Mouse (Mus musculus): ENCODE measurements around the gene Tmem190. TPM values are rescaled to one million over a fixed set of nuclear protein-coding genes. Genes with fewer than 3 reads are reported as not detected.
"Not testable (repeated sequence)": the region's sequence is repeated elsewhere in the genome, so short reads cannot be mapped to it uniquely, and the experiment has no call there.

The Tmem190 gene
- polyA plus RNA-seq, 1 experiment from 2014 or later: 0.46 TPM

GRCm38 (mm10) chr7:4777851-4778637 lies 4.7 kb upstream of the Tmem190 start:
- Histone ChIP-seq H3K27ac (no peak overlapping the region), H3K36me3 (no peaks in the 10 kb centered on the region), H3K4me1 (peaks cover 25% of the 10 kb centered on the region), H3K9me3 (replicated peaks) (no peaks in the 10 kb centered on the region), H3K9ac (no peak overlapping the region), H3K4me2 (peak overlapping the region; percentile 66; the same call in 1 of the 2 replicates), H3K4me3 (no peak overlapping the region), H3K27me3 (replicated peaks) (peaks cover 99% of the 10 kb centered on the region)
- 11% methylated on average over 17 of the region's 20 CpGs for WGBS (ENCODE audit: insufficient replicate concordance)
- ATAC-seq: no peak

GRCm38 (mm10) chr7:4779921-4780320 lies 2.8 kb upstream of the Tmem190 start:
- Histone ChIP-seq H3K27ac (no peak overlapping the region), H3K4me3 (no peak overlapping the region), H3K27me3 (replicated peaks) (peaks cover 80% of the 10 kb centered on the region), H3K4me2 (0 out of 2 replicates have a peak overlapping the region, but pooled peaks have one; percentile 8), H3K36me3 (peaks cover 10% of the 10 kb centered on the region), H3K4me1 (peaks cover 43% of the 10 kb centered on the region), H3K9ac (no peak overlapping the region), H3K9me3 (replicated peaks) (no peaks in the 10 kb centered on the region)
- 8% methylated on average over 5 of the region's 5 CpGs for WGBS (ENCODE audit: insufficient replicate concordance)
- ATAC-seq: no peak

- ATAC-seq: no peak
- no peaks in the 10 kb centered on the region for H3K9me3 ChIP-seq (replicated peaks)
- peaks cover 58% of the 10 kb centered on the region for H3K27me3 ChIP-seq (replicated peaks)
- H3K4me2 ChIP-seq: no peak overlapping the region
- H3K9ac ChIP-seq: no peak overlapping the region
- H3K4me3 ChIP-seq: no peak overlapping the region
- peaks cover 43% of the 10 kb centered on the region for H3K4me1 ChIP-seq
- no peak overlapping the region for H3K27ac ChIP-seq
- WGBS (ENCODE audit: insufficient replicate concordance): 41% methylated on average over 3 of the region's 3 CpGs
- peaks cover 12% of the 10 kb centered on the region for H3K36me3 ChIP-seq
These were observed 607 bp upstream of the Tmem190 start for GRCm38 (mm10) chr7:4782130-4782529.

GRCm38 (mm10) chr7:4783667-4784268 lies 1.0 kb downstream of the Tmem190 start:
- Histone ChIP-seq H3K27ac (peak overlapping the region; percentile 43; the same call in 1 of the 2 replicates), H3K4me1 (peaks cover 56% of the 10 kb centered on the region), H3K9me3 (replicated peaks) (no peaks in the 10 kb centered on the region), H3K9ac (peak overlapping the region; percentile 47; the same call in 1 of the 2 replicates), H3K4me2 (peak overlapping the region; percentile 39), H3K36me3 (peaks cover 12% of the 10 kb centered on the region), H3K27me3 (replicated peaks) (peaks cover 42% of the 10 kb centered on the region), H3K4me3 (no peak overlapping the region)
- peak; percentile 82 for ATAC-seq
- 44% methylated on average over 14 of the region's 14 CpGs for WGBS (ENCODE audit: insufficient replicate concordance)

- H3K4me2 ChIP-seq: peak overlapping the region; percentile 96
- peak overlapping the region; percentile 87 for H3K27ac ChIP-seq
- H3K9me3 ChIP-seq (replicated peaks): no peaks in the 10 kb centered on the region
- WGBS (ENCODE audit: insufficient replicate concordance): 2% methylated on average over 64 of the region's 64 CpGs
- peak; percentile 40; the same call in 1 of the 2 replicates for ATAC-seq
- peak overlapping the region; percentile 81 for H3K4me3 ChIP-seq
- H3K4me1 ChIP-seq: peaks cover 59% of the 10 kb centered on the region
- H3K27me3 ChIP-seq (replicated peaks): no peaks in the 10 kb centered on the region
- peaks cover 16% of the 10 kb centered on the region for H3K36me3 ChIP-seq
- peak overlapping the region; percentile 93 for H3K9ac ChIP-seq
These were observed 6.0 kb downstream of the Tmem190 start for GRCm38 (mm10) chr7:4788499-4789435.

- Histone ChIP-seq H3K9ac (peak within 1 kb of the TSS; percentile 93), H3K27ac (peak within 1 kb of the TSS; percentile 87), H3K4me2 (peak within 1 kb of the TSS; percentile 96), H3K4me3 (peak within 1 kb of the TSS; percentile 81), H3K36me3 (peaks cover 17% of the 10 kb centered on the region), H3K9me3 (replicated peaks) (no peaks in the 10 kb centered on the region), H3K27me3 (replicated peaks) (no peaks in the 10 kb centered on the region), H3K4me1 (peaks cover 59% of the 10 kb centered on the region)
- WGBS (ENCODE audit: insufficient replicate concordance): 7% methylated on average over 40 of the region's 40 CpGs
- ATAC-seq: peak; percentile 30; the same call in 1 of the 2 replicates
These were observed 6.7 kb downstream of the Tmem190 start, which contains the start of gene Tmem238 for GRCm38 (mm10) chr7:4789436-4789935. Tmem238 (minus strand) TSS chr7:4789656.

GRCm38 (mm10) chr7:4792278-4793212 lies 9.8 kb downstream of the Tmem190 start, which contains the start of gene Rpl28:
Rpl28 (plus strand) TSS chr7:4792874.
- Histone ChIP-seq H3K4me1 (peaks cover 58% of the 10 kb centered on the region), H3K27me3 (replicated peaks) (no peaks in the 10 kb centered on the region), H3K9me3 (replicated peaks) (no peaks in the 10 kb centered on the region), H3K4me3 (peak within 1 kb of the TSS; percentile 87), H3K9ac (peak within 1 kb of the TSS; percentile 94), H3K4me2 (peak within 1 kb of the TSS; percentile 83), H3K27ac (peak within 1 kb of the TSS; percentile 96), H3K36me3 (peaks cover 42% of the 10 kb centered on the region)
- peak; percentile 84 for ATAC-seq
- WGBS (ENCODE audit: insufficient replicate concordance): 1% methylated on average over 54 of the region's 54 CpGs

GRCm38 (mm10) chr7:4793248-4793647 lies 10.5 kb downstream of the Tmem190 start:
- Histone ChIP-seq H3K4me1 (peaks cover 51% of the 10 kb centered on the region), H3K4me2 (peak overlapping the region; percentile 83), H3K27ac (peak overlapping the region; percentile 96), H3K36me3 (peaks cover 47% of the 10 kb centered on the region), H3K4me3 (peak overlapping the region; percentile 87), H3K9ac (peak overlapping the region; percentile 94)
- not testable (repeated sequence) for H3K27me3 ChIP-seq (replicated peaks); ATAC-seq; H3K9me3 ChIP-seq (replicated peaks)
- under 1% methylated on average over 31 of the region's 31 CpGs for WGBS (ENCODE audit: insufficient replicate concordance)

GRCm38 (mm10) chr7:4793674-4794073 lies 10.9 kb downstream of the Tmem190 start:
- no peak for ATAC-seq
- Histone ChIP-seq H3K27ac (peak overlapping the region; percentile 96), H3K4me2 (peak overlapping the region; percentile 83), H3K36me3 (peaks cover 49% of the 10 kb centered on the region), H3K9ac (peak overlapping the region; percentile 94), H3K27me3 (replicated peaks) (no peaks in the 10 kb centered on the region), H3K4me3 (peak overlapping the region; percentile 87), H3K4me1 (peaks cover 47% of the 10 kb centered on the region), H3K9me3 (replicated peaks) (no peaks in the 10 kb centered on the region)
- WGBS (ENCODE audit: insufficient replicate concordance): 17% methylated on average over 4 of the region's 4 CpGs

GRCm38 (mm10) chr7:4794631-4795168 lies 12.0 kb downstream of the Tmem190 start:
- H3K4me3 ChIP-seq: peak overlapping the region; percentile 87
- H3K36me3 ChIP-seq: peaks cover 49% of the 10 kb centered on the region
- no peaks in the 10 kb centered on the region for H3K9me3 ChIP-seq (replicated peaks)
- peak overlapping the region; percentile 83 for H3K4me2 ChIP-seq
- peak overlapping the region; percentile 94 for H3K9ac ChIP-seq
- WGBS (ENCODE audit: insufficient replicate concordance): 55% methylated on average over 3 of the region's 3 CpGs
- peak overlapping the region; percentile 96 for H3K27ac ChIP-seq
- H3K4me1 ChIP-seq: peaks cover 40% of the 10 kb centered on the region
- ATAC-seq: no peak
- H3K27me3 ChIP-seq (replicated peaks): no peaks in the 10 kb centered on the region
